Mouse (Mus musculus) layer of hippocampus, adult 2 months (tissue): Measurements from ENCODE around the gene Xntrpc. TPM values are rescaled to one million over a fixed set of nuclear protein-coding genes. Genes with fewer than 3 reads are reported as not detected.
"Not testable (repeated sequence)": the region's sequence is repeated elsewhere in the genome, so short reads cannot be mapped to it uniquely, and the experiment has no call there.

ENCODE experiments used
- DNase-seq, 2 experiments: peaks; one replicate each; pipeline ENCODE4 v3.0.0; 2022; ENCODE audit warnings: low spot score in 2 of 2
- H3K27ac ChIP-seq: fragments of 200-600 bp; 2 replicates; pipeline ENCODE4 v1.8.1; 2022
- H3K4me3 ChIP-seq: fragments of 200-600 bp; 2 replicates; pipeline ENCODE4 v1.8.1; 2022; ENCODE audit warnings: mild to moderate bottlenecking
- CTCF ChIP-seq: fragments of 200-600 bp; conservative IDR thresholded peaks from 2 replicates; pipeline ENCODE4 v1.8.1; 2022; ENCODE audit warnings: antibody characterized with exemption, mild to moderate bottlenecking, moderate library complexity
- total RNA-seq, 2 experiments: library from RNA; stranded (reverse); gene quantifications; 2 replicates each; pipeline ENCODE4 v1.2.3; 2021

Xntrpc gene
- total RNA-seq, 2 experiments from 2014 or later, result 2.3 to 2.9 TPM

GRCm38 (mm10) chr7:102042314-102042713 lies 23.2 kb upstream of the Xntrpc start:
- no peak for TF ChIP-seq CTCF
- H3K27ac ChIP-seq, result no peak overlapping the region
- H3K4me3 ChIP-seq, result no peak overlapping the region
- no peak for DNase-seq

DNA sequence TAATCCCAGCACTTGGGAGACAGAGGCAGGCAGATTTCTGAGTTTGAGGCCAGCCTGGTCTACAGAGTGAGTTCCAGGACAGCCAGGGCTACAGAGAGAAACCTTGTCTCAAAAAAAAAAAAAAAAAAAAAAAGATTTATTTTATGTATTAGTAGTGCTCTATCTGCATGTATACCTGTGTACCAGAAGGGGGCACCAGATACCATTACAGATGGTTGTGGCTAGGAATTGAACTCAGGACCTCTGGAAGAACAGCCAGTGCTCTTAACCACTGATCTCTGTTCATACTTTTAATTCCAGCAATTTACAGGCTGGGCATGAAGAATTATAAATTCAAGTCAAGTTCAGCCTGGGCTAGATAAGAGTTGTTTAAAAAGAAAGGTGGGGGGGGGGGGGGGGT lies 17.0 kb upstream of the Xntrpc start:
- H3K4me3 ChIP-seq, H3K27ac ChIP-seq, DNase-seq: not testable (repeated sequence)
- TF ChIP-seq CTCF, result peak; percentile 63

GRCm38 (mm10) chr7:102061353-102061752 lies 4.2 kb upstream of the Xntrpc start:
- TF ChIP-seq CTCF, result no peak
- H3K4me3 ChIP-seq, result no peak overlapping the region

DNA sequence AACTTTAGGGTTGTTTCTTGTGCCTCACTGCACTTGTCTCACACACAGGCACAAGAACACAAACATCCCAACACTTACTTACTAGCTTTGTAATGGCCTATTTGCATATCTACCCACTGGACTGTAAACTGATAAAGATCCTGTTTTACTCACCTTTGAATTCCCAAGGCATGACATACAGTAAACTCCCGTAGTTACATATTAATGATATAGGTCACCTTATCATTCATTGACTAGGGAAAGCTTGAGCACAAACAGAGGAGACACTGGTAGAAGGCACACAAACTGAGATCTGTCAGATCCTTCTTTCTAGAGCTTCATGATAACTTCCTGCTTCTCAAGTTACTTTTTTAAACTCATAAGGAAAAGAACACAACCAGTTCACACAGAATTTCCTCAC lies 3.3 kb upstream of the Xntrpc start:
- no peak for DNase-seq
- no peak for TF ChIP-seq CTCF
- H3K4me3 ChIP-seq, result no peak overlapping the region
- H3K27ac ChIP-seq, result no peak overlapping the region

More at GRCm38 (mm10) chr7:102061353-102061752, 4.2 kb upstream of the Xntrpc start:
- no peak for DNase-seq
- H3K27ac ChIP-seq, result no peak overlapping the region

- DNase-seq, result no peak
- TF ChIP-seq CTCF, result no peak
- H3K27ac ChIP-seq, result no peak overlapping the region
- peak overlapping the region; percentile 91 for H3K4me3 ChIP-seq
Observed at GRCm38 (mm10) chr7:102063891-102064290, 1.6 kb upstream of the Xntrpc start.

DNA sequence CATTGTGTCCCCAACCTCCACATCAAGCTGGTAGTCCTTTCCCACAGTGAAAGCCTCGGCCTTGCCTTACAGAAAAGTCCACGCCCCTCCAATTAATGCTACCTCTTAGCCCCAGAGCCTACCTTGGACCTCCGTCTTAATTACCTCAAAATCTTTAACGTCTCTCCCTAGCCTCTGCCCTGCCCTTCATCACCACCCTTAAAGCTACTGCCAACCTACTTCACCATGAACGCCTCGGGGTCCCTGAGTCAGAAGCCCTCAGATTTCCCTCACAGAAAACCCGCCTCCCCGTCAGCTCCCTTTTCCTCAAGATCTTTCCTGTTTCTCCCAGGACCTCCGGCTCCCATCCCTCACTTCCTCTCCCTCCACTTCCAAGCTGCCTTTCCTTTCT lies 863 bp upstream of the Xntrpc start:
- Histone ChIP-seq H3K4me3 (peak overlapping the region; percentile 91), H3K27ac (peak overlapping the region; percentile 92)
- TF ChIP-seq CTCF, result no peak
- no peak for DNase-seq

- no peak for TF ChIP-seq CTCF
- H3K4me3 ChIP-seq, result peak overlapping the region; percentile 91
Observed at GRCm38 (mm10) chr7:102066363-102066762, 850 bp downstream of the Xntrpc start.

DNA sequence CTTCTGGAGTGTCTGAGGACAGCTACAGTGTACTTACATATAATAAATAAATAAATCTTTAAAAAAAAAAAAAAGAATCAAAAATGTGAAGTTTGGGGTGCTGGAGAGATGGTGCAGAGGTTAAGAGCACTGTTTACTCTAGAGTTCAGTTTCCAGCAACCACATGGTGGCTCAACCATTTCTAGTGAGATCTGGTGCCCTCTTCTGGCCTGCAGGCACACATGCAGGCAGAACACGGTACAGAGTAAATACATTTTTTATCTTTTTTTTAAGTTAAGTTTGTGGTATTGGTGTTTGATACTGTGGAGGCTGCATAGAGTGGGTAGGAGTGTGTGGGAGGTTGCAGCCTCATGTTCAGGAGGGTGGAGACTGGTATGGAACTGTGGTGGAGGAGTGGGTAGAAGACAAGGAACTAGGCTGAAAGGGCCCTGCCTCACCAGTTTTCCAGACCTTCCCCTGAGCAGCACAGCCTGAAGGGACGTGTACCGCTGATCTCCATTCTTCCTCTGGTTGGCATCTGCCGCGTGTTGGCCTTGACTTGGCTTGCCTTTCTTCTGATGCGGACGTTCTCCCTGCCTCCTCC lies 11.3 kb downstream of the Xntrpc start:
- peak; percentile 80 for TF ChIP-seq CTCF

More at GRCm38 (mm10) chr7:102066363-102066762, 850 bp downstream of the Xntrpc start:
- no peak overlapping the region for H3K27ac ChIP-seq
- DNase-seq, result no peak

DNA sequence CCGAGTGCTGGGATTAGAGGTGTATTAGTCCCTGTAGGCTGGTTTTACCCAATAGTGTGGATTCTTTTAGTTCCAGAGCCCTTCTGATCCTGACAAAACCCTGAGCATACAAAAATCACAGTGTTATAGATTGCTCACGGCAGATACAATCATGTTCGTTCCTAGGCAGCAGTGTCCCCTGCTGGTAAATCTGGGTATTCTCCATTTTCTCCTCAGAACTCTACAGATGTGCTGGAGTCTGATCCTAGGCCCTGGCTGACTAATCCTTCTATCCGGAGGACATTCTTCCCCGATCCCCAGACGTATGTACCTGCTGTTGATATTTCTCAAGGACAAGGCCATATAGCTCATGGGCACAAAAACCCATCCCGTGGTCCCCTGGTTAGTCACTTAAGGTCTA lies 13.0 kb downstream of the Xntrpc start:
- DNase-seq, result peak in 1 of 2 experiments; percentile 54
- peak; percentile 88 for TF ChIP-seq CTCF
- no peak overlapping the region for H3K4me3 ChIP-seq

More for the DNA sequence above, 11.3 kb downstream of the Xntrpc start:
- H3K4me3 ChIP-seq, result no peak overlapping the region
- no peak overlapping the region for H3K27ac ChIP-seq
- DNase-seq, result no peak

GRCm38 (mm10) chr7:102080311-102080710 lies 14.8 kb downstream of the Xntrpc start:
- Histone ChIP-seq H3K27ac (no peak overlapping the region), H3K4me3 (no peak overlapping the region)
- no peak for TF ChIP-seq CTCF
- no peak for DNase-seq

More for the DNA sequence above, 13.0 kb downstream of the Xntrpc start:
- H3K27ac ChIP-seq, result no peak overlapping the region

- TF ChIP-seq CTCF, result no peak
- Histone ChIP-seq H3K27ac (no peak overlapping the region), H3K4me3 (no peak overlapping the region)
- no peak for DNase-seq
Observed at GRCm38 (mm10) chr7:102081784-102082183, 16.3 kb downstream of the Xntrpc start.

DNA sequence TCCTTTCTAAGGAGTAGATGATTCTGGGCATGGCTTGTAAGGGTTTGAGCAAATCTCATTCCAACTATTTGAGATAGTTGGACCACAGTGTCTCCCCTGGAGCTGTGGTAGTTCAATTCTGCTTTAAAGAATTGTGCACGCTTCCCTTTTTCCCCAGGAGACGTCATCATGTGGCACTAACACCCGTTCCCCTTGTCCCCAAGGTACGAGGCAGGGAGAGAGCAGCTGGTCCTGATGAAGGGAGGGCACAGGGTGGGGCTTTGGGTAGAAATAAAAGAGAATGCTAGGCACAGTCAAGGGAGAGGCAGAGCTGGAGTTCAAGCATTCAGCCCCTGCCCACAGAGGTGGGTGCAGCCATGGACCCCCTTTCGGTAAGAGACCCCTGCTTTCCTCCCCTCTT lies 17.3 kb downstream of the Xntrpc start, which contains the start of gene Trpc2:
TSS of gene Trpc2 (plus strand) at position 301 of the 400 bp plus-strand sequence.
- DNase-seq, result no peak
- H3K27ac ChIP-seq, result no peak within 1 kb of the TSS
- no peak within 1 kb of the TSS for H3K4me3 ChIP-seq
- TF ChIP-seq CTCF, result no peak

DNA sequence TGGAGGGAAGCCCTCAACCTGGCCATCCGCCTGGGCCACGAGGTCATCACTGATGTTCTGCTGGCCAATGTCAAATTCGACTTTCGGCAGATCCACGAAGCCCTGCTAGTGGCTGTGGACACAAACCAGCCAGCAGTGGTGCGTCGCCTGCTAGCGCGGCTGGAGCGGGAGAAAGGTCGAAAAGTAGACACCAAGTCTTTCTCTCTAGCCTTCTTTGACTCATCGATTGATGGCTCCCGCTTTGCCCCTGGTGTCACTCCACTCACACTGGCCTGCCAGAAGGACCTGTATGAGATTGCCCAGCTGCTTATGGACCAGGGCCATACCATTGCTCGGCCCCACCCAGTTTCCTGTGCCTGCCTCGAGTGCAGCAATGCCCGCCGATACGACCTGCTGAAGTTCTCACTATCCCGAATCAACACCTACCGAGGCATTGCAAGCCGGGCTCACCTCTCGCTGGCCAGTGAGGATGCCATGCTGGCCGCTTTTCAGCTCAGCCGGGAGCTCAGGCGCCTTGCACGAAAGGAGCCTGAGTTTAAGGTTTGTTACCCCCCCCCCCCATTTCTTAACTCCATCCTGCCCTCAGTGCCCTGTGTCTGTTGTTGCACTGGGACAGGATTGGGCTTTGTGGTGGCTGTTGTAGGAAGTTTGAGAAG lies 18.7 kb downstream of the Xntrpc start:
- no peak for TF ChIP-seq CTCF
- Histone ChIP-seq H3K4me3 (no peak overlapping the region), H3K27ac (no peak overlapping the region)

DNA sequence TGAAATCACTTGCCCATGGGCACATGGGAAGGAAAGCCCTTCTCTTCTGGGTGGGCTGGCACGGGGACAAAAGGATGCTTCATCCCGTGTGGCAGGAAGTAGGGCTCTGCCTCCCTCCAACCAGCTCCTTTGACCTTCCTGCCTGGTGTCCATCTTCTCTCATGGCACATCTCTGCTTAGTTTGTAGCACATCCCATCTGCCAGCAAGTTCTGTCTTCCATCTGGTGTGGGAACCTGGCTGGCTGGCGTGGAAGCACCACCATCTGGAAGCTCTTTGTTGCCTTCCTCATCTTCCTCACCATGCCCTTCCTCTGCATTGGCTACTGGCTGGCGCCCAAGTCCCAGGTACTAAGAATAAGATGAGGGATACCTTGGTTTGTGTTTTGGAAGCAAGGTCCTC lies 21.8 kb downstream of the Xntrpc start:
- H3K4me3 ChIP-seq, result no peak overlapping the region
- H3K27ac ChIP-seq, result no peak overlapping the region
- no peak for TF ChIP-seq CTCF
- peak in 1 of 2 experiments; percentile 22 for DNase-seq

More for the DNA sequence above, 18.7 kb downstream of the Xntrpc start:
- no peak for DNase-seq
